Mouse (Mus musculus) c-Kit-negative CD71-positive TER-119-positive erythroid progenitor cells, embryonic 14.5 days (primary cell): Measurements from ENCODE around the gene 4930562C15Rik.

Source experiments
- DNase-seq: peaks from one replicate; pipeline ENCODE4 v3.0.0-alpha.2; 2013; ENCODE audit warnings: low read depth, low spot score

Gene 4930562C15Rik

DNA sequence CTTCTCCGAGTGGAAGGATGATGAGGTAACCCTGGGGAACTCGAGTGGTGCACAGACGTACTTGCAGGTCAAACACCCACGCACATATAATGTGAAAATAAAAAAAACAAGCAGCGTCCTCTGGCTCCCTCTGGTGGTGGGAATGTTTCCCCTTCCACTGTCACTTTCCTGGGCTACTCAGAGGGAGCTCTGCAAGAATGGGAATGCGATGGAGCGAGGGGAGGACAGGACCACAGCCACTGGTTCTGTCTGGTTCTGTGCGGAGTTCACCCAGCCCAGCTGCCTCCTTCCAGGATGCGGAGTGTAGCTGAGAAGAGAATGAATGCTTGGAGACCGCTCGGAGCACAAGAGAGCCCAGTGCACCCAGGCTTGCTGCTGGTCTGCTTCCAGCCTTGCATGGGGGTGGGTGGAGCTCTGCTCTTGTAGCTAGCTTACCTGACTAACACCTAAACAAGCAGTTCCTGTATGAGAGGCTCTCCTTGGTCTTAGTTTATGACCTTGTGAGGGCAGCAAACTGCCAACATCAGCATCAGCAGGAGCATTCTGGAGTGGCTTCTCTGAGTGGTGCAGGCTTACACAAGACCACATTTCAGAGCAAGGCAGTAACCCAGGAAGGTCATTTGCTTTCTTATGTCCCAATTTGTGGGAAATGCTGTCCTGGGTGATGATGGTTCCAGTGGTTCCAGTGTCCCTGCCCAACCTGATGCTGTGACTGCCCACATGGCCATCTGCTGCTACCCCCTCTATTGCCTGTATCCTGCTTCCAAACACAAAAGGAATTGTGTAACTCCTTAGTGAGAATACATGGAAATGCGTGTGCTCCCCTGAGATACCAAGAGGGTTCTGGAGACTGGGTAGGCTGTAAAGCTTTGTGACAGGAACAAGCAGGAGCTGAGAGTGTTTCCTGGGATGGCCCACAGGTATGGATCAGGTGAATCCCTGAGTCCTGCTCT lies 78.8 kb downstream of the 4930562C15Rik start:
- peak; percentile 48 for DNase-seq

DNA sequence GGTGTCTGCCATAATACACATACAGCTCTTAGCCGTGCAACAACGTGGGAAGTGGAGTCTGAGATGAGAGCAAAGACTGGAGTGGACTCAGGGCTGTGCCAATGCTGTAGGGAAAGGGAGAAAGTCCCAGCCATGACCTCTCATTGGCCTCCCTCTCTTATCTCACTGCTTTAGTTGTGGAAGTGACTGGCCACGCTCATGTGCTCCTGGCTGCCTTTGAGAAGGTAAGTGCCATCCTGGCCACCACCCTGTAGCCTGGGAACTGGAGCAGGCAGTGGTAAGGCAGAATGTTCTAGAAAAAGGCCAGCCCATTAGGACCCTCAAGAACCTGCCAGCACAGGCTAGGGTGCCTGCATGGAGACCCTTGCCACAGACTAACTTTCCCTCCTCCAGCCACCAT lies 80.7 kb downstream of the 4930562C15Rik start:
- no peak for DNase-seq

DNA sequence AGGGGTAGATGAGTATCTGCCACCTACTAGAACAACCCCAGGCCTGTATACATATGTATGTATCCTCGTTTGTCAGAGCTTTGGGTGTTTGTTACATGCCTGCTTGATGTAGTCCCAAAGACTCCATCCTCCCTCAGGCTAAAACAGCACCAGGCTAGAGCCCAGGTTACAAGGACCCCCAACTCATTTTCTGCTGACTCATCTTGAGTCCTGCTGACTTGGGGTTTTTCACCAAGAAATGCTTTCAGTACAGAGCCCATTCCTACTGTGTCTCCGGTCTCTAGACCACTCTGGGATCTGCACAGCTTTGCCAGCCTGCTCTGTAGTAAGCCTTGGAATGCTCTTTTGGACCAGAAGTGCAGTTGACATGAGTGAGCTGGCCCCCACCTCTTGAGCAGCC lies 81.4 kb downstream of the 4930562C15Rik start:
- no peak for DNase-seq
